Mouse (Mus musculus) midbrain, embryonic 11.5 days (tissue): ENCODE results near the gene H2-M11. TPM values are rescaled to one million over a fixed set of nuclear protein-coding genes. Genes with fewer than 3 reads are reported as not detected.

Experiments used
- ATAC-seq: fragments of 200-750 bp; cut with Nextera tagmentation; 2 replicates; pipeline ENCODE4 v1.8.0; 2017; ENCODE audit warnings: moderate TSS enrichment, moderate library complexity; ENCODE audit not compliant: low FRiP score
- DNase-seq: peaks from one replicate; pipeline ENCODE4 v3.0.0; 2015; ENCODE audit warnings: low spot score; ENCODE audit errors: missing footprints
- H3K27ac ChIP-seq: fragments of 300-500 bp; sonication (generic); 2 replicates; pipeline ENCODE4 v1.5.1; 2014; ENCODE audit warnings: low read depth, low read length
- H3K27me3 ChIP-seq: fragments of 300-500 bp; sonication (generic); 2 replicates; pipeline ENCODE4 v1.6.1; 2014; ENCODE audit warnings: mild to moderate bottlenecking, low read length, moderate library complexity, mixed read lengths; ENCODE audit not compliant: control insufficient read depth, insufficient read depth
- H3K36me3 ChIP-seq: fragments of 300-500 bp; sonication (generic); 2 replicates; pipeline ENCODE4 v1.6.1; 2014; ENCODE audit warnings: mild to moderate bottlenecking, low read length, moderate library complexity, mixed read lengths; ENCODE audit not compliant: control insufficient read depth, insufficient read depth
- H3K4me1 ChIP-seq: fragments of 300-500 bp; sonication (generic); 2 replicates; pipeline ENCODE4 v1.6.1; 2014; ENCODE audit warnings: low read length; ENCODE audit not compliant: control insufficient read depth, insufficient read depth
- H3K4me2 ChIP-seq: fragments of 300-500 bp; sonication (generic); 2 replicates; pipeline ENCODE4 v1.6.1; 2014; ENCODE audit warnings: mild to moderate bottlenecking, moderate library complexity
- H3K4me3 ChIP-seq: fragments of 300-500 bp; sonication (generic); 2 replicates; pipeline ENCODE4 v1.5.1; 2014; ENCODE audit warnings: low read depth, low read length
- H3K9ac ChIP-seq: fragments of 300-500 bp; sonication (generic); 2 replicates; pipeline ENCODE4 v1.6.1; 2014; ENCODE audit warnings: low read length
- H3K9me3 ChIP-seq: fragments of 300-500 bp; sonication (generic); 2 replicates; pipeline ENCODE4 v1.6.1; 2016; ENCODE audit warnings: low read length; ENCODE audit not compliant: control insufficient read depth
- WGBS: fragments of 180-500 bp; shearing (Covaris S2); extraction: QIAGEN DNeasy Blood & Tissue Kit; methylation state at CpG from one replicate; pipeline ENCODE4 v1.1.7; 2014; 5-methylcytosine and 5-hydroxymethylcytosine counted together
- polyA plus RNA-seq: library from polyadenylated mRNA; unstranded; fragments of >200 nt; fragmentation: Nextera tagmentation; extraction: Ambion mirVana; gene quantifications from 2 replicates; pipeline ENCODE4 v1.2.1, GENCODE M21; 2014

The H2-M11 gene
- polyA plus RNA-seq: not detected in 2 replicates

DNA sequence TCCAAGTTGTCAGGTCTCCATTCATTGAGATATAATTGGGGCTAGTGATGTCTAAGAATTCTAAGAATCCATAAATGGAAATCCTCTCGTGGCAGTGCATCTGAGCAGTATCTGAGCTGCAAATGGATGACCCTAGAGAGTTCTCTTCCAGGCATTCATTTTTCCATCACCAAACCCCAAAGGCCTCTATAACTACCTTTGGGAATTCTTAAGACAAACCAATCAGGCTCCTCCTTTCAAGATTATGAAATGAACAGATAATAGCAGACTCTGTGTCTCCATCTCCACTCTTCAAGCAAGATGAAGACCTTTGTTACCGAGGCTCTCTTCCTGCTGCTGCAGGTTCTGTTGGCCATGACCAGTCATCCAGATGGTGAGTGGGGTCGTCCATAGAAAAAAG, at the start of gene H2-M11:
H2-M11 (plus strand) TSS at position 301 of the 400 bp plus-strand sequence.
- Histone ChIP-seq H3K4me2 (no peak within 1 kb of the TSS), H3K9me3 (no peaks in the 10 kb centered on the region)
- 70% methylated on average over 3 of the region's 3 CpGs for WGBS

DNA sequence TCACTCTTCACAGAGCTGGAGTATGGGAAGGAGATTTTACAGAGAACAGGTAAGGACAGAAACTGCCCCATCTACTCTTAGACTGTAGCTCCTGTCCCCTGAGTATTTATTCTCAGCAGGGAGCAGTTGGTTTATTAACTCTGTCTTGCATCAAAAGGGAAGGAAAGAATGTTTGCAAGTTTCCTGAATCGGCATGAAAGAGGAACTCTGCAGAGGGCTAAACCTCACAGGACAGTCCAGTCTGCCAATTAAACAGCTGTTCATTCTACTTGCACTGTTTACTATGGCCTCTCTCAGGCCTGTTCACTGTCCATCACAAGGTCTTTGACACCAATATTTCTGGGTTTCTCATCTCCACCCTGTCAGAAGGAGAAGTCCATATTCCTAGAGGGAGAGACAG, 46.4 kb upstream of the H2-M11 start:
- H3K9me3 ChIP-seq: no peaks in the 10 kb centered on the region
- H3K36me3 ChIP-seq: no peaks in the 10 kb centered on the region
- 72% methylated on average over 1 of the region's 1 CpGs for WGBS
- no peak overlapping the region for H3K4me3 ChIP-seq
- H3K9ac ChIP-seq: no peak overlapping the region
- DNase-seq (no peak), ATAC-seq (no peak)
- no peaks in the 10 kb centered on the region for H3K4me1 ChIP-seq
- H3K27me3 ChIP-seq: no peaks in the 10 kb centered on the region
- H3K4me2 ChIP-seq: no peak overlapping the region
- H3K27ac ChIP-seq: no peak overlapping the region

More for the DNA sequence above, at the start of gene H2-M11:
- no peak within 1 kb of the TSS for H3K4me3 ChIP-seq
- H3K27ac ChIP-seq: no peak within 1 kb of the TSS
- H3K36me3 ChIP-seq: no peaks in the 10 kb centered on the region
- no peaks in the 10 kb centered on the region for H3K4me1 ChIP-seq
- no peaks in the 10 kb centered on the region for H3K27me3 ChIP-seq
- H3K9ac ChIP-seq: no peak within 1 kb of the TSS
- DNase-seq (no peak), ATAC-seq (no peak)

DNA sequence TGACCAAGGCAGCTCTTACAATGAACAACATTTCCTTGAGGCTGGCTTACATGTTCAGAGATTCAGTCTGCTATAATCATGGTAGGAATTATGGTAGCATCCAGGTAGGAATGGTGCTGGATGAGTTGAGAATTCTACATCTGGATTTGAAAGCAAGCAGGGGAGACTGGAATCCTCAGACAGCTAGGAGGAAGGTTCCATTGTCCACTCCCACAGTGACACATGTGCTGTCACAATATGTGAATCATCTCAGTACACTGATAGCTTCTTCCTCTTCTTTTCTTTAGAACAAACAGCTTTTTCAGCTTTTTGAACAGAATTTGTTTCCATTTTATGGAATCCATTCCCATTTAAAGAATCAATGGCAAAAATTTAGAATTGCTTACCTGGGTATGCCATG, 43.0 kb upstream of the H2-M11 start:
- Histone ChIP-seq H3K4me3 (no peak overlapping the region), H3K4me2 (no peak overlapping the region), H3K9me3 (no peaks in the 10 kb centered on the region), H3K27ac (no peak overlapping the region), H3K36me3 (no peaks in the 10 kb centered on the region), H3K27me3 (no peaks in the 10 kb centered on the region), H3K9ac (no peak overlapping the region), H3K4me1 (no peaks in the 10 kb centered on the region)
- no peak for DNase-seq
- no peak for ATAC-seq

Other genes with a start within 250 kb of the H2-M11 start
- gene H2-M10.1, start 220.9 kb upstream of the H2-M11 start, polyA plus RNA-seq: not detected in 2 replicates
- gene H2-M10.3, start 178.7 kb upstream of the H2-M11 start, polyA plus RNA-seq: not detected in 2 replicates
- gene H2-M10.4, start 84.7 kb upstream of the H2-M11 start, polyA plus RNA-seq: not detected in 2 replicates
- gene H2-M9, start 95.6 kb downstream of the H2-M11 start, polyA plus RNA-seq: not detected in 2 replicates
- gene H2-M1, start 125.1 kb downstream of the H2-M11 start, polyA plus RNA-seq: not detected in 2 replicates
- gene H2-M10.5, start 225.8 kb downstream of the H2-M11 start, polyA plus RNA-seq: not detected in 2 replicates